Mouse (Mus musculus) heart, postnatal 25 days (tissue): Measurements from ENCODE around the gene Rbm25. TPM values are rescaled to one million over a fixed set of nuclear protein-coding genes. Genes with fewer than 3 reads are reported as not detected.

Experiments used
- DNase-seq: peaks from one replicate; pipeline ENCODE4 v3.0.0; 2022; ENCODE audit warnings: low spot score
- intact Hi-C: fragments of 180-260 bp; cut with DNase I; formaldehyde crosslinking; loops from one replicate; pipeline ENCODE4 v1.15.1; 2025
- total RNA-seq, 2 experiments: library from RNA; stranded (reverse); gene quantifications; 2 replicates each; pipeline ENCODE4 v1.2.3; 2021

Rbm25 gene
- total RNA-seq, 2 experiments from 2014 or later, result 45.7 to 51.4 TPM

- DNase-seq, result no peak
- intact Hi-C loops, result loop anchor here (10.0 kb wide), 1 partner anchor 318 kb away; the partner anchor contains the start of genes Acot4 and Gm49366
These were observed 85.6 kb downstream of the Rbm25 start for GRCm38 (mm10) chr12:83716416-83717184.

GRCm38 (mm10) chr12:83719431-83719830 is 88.4 kb downstream of the Rbm25 start:
- no peak for DNase-seq
- intact Hi-C loops, result loop anchor here (10.0 kb wide), 1 partner anchor 315 kb away; the partner anchor contains the start of genes Acot4 and Gm49366

GRCm38 (mm10) chr12:83721281-83721680 is 90.2 kb downstream of the Rbm25 start:
- no peak for DNase-seq
- intact Hi-C loops, result no loop called here

- no peak for DNase-seq
These were observed 92.0 kb downstream of the Rbm25 start for GRCm38 (mm10) chr12:83723037-83723436.

GRCm38 (mm10) chr12:83726510-83727308 is 95.7 kb downstream of the Rbm25 start:
- DNase-seq, result no peak

More at GRCm38 (mm10) chr12:83723037-83723436, 92.0 kb downstream of the Rbm25 start:
- intact Hi-C loops, result no loop called here

GRCm38 (mm10) chr12:83732225-83732624 is 101.2 kb downstream of the Rbm25 start:
- DNase-seq, result no peak
- intact Hi-C loops, result loop anchor here (5.0 kb wide), 1 partner anchor 35 kb away; no protein-coding TSS in a partner anchor

More at GRCm38 (mm10) chr12:83726510-83727308, 95.7 kb downstream of the Rbm25 start:
- intact Hi-C loops, result no loop called here

Other genes starting within 250 kb of the Rbm25 start
- gene Dpf3, start 143.5 kb upstream of the Rbm25 start, total RNA-seq, result 10 to 100 TPM; 17.4 to 21.3 TPM
- gene Dcaf4, start 110.8 kb upstream of the Rbm25 start, total RNA-seq, result 10 to 100 TPM; 14.1 to 15.2 TPM
- gene Zfyve1, start 34.0 kb upstream of the Rbm25 start, total RNA-seq, result 10 to 100 TPM; 14.7 to 16.6 TPM
- 10 to 100 TPM; 31.7 to 34.8 TPM for gene Psen1, start 56.9 kb downstream of the Rbm25 start, total RNA-seq
- 10 to 100 TPM in 1 of 2 experiments, 1 to 10 TPM in 1; 9.6 to 13.4 TPM for gene Papln, start 132.4 kb downstream of the Rbm25 start, total RNA-seq